Mouse (Mus musculus) midbrain, embryonic 16.5 days (tissue): ENCODE results near the gene Ppp5c. TPM values are rescaled to one million over a fixed set of nuclear protein-coding genes. Genes with fewer than 3 reads are reported as not detected.

ENCODE experiments used
- ATAC-seq: fragments of 200-750 bp; cut with Nextera tagmentation; 2 replicates; pipeline ENCODE4 v1.8.0; 2017; ENCODE audit warnings: moderate TSS enrichment
- H3K27ac ChIP-seq: fragments of 300-500 bp; sonication (generic); 2 replicates; pipeline ENCODE4 v1.5.1; 2014; ENCODE audit warnings: mild to moderate bottlenecking, low read length, mixed read lengths
- H3K27me3 ChIP-seq: fragments of 300-500 bp; sonication (generic); 2 replicates; pipeline ENCODE4 v1.6.1; 2014; ENCODE audit warnings: low read depth, low read length, mixed read lengths; ENCODE audit not compliant: control insufficient read depth, insufficient read depth
- H3K36me3 ChIP-seq: fragments of 300-500 bp; sonication (generic); 2 replicates; pipeline ENCODE4 v1.6.1; 2014; ENCODE audit warnings: mild to moderate bottlenecking, low read length, moderate library complexity, mixed read lengths; ENCODE audit not compliant: control insufficient read depth, insufficient read depth
- H3K4me1 ChIP-seq: fragments of 300-500 bp; sonication (generic); 2 replicates; pipeline ENCODE4 v1.6.1; 2014; ENCODE audit warnings: mild to moderate bottlenecking, low read length, mixed read lengths; ENCODE audit not compliant: control insufficient read depth, insufficient read depth
- H3K4me2 ChIP-seq: fragments of 300-500 bp; sonication (generic); 2 replicates; pipeline ENCODE4 v1.6.1; 2014; ENCODE audit warnings: mild to moderate bottlenecking, low read length, mixed read lengths
- H3K4me3 ChIP-seq: fragments of 300-500 bp; sonication (generic); 2 replicates; pipeline ENCODE4 v1.5.1; 2014; ENCODE audit warnings: low read depth, mild to moderate bottlenecking, low read length, moderate library complexity, mixed read lengths
- H3K9ac ChIP-seq: fragments of 300-500 bp; sonication (generic); 2 replicates; pipeline ENCODE4 v1.6.1; 2014; ENCODE audit warnings: low read depth, low read length, mixed read lengths
- H3K9me3 ChIP-seq: fragments of 300-500 bp; sonication (generic); replicated peaks from 2 replicates; pipeline ENCODE4 v1.6.1; 2014; ENCODE audit warnings: mild to moderate bottlenecking, low read length, mixed read lengths; ENCODE audit not compliant: control insufficient read depth, poor library complexity, severe bottlenecking
- WGBS: fragments of 180-500 bp; shearing (Covaris S2); extraction: QIAGEN DNeasy Blood & Tissue Kit; methylation state at CpG from one replicate; pipeline ENCODE4 v1.1.7; 2014; 5-methylcytosine and 5-hydroxymethylcytosine counted together
- polyA plus RNA-seq: library from polyadenylated mRNA; unstranded; fragments of >200 nt; fragmentation: Nextera tagmentation; extraction: Ambion mirVana; gene quantifications from 2 replicates; pipeline ENCODE4 v1.2.1, GENCODE M21; 2015

Gene Ppp5c
- polyA plus RNA-seq, 1 experiment from 2014 or later: 127 TPM

- Histone ChIP-seq H3K27me3 (no peaks in the 10 kb centered on the region), H3K27ac (no peak overlapping the region), H3K4me1 (no peaks in the 10 kb centered on the region; the same call in 1 of the 2 replicates), H3K9ac (no peak overlapping the region), H3K4me2 (no peak overlapping the region), H3K4me3 (no peak overlapping the region), H3K36me3 (no peaks in the 10 kb centered on the region), H3K9me3 (no peaks in the 10 kb centered on the region)
- WGBS: 82% methylated on average over 5 of the region's 5 CpGs
- no peak for ATAC-seq
These were observed 19.4 kb upstream of the Ppp5c start for GRCm38 (mm10) chr7:17047041-17047682.

- ATAC-seq: no peak
- H3K36me3 ChIP-seq: no peaks in the 10 kb centered on the region
- no peak overlapping the region for H3K4me2 ChIP-seq
- WGBS: 37% methylated on average over 1 of the region's 1 CpGs
- no peak overlapping the region for H3K4me3 ChIP-seq
- H3K27ac ChIP-seq: no peak overlapping the region
- H3K9me3 ChIP-seq: no peaks in the 10 kb centered on the region
- no peaks in the 10 kb centered on the region for H3K4me1 ChIP-seq
- no peaks in the 10 kb centered on the region for H3K27me3 ChIP-seq
- no peak overlapping the region for H3K9ac ChIP-seq
These were observed 18.0 kb upstream of the Ppp5c start for GRCm38 (mm10) chr7:17045743-17046142.

GRCm38 (mm10) chr7:17039373-17039772, 11.6 kb upstream of the Ppp5c start:
- no peak overlapping the region for H3K9ac ChIP-seq
- H3K27me3 ChIP-seq: no peaks in the 10 kb centered on the region
- 93% methylated on average over 7 of the region's 7 CpGs for WGBS
- no peak overlapping the region for H3K4me3 ChIP-seq
- no peaks in the 10 kb centered on the region for H3K36me3 ChIP-seq
- no peaks in the 10 kb centered on the region for H3K4me1 ChIP-seq
- H3K27ac ChIP-seq: no peak overlapping the region
- no peak overlapping the region for H3K4me2 ChIP-seq
- H3K9me3 ChIP-seq: no peaks in the 10 kb centered on the region
- no peak for ATAC-seq

- Histone ChIP-seq H3K4me2 (no peak overlapping the region), H3K36me3 (no peaks in the 10 kb centered on the region), H3K9ac (no peak overlapping the region), H3K4me3 (no peak overlapping the region), H3K9me3 (no peaks in the 10 kb centered on the region), H3K4me1 (no peaks in the 10 kb centered on the region), H3K27ac (no peak overlapping the region), H3K27me3 (no peaks in the 10 kb centered on the region)
- WGBS: 21% methylated on average over 9 of the region's 9 CpGs
- ATAC-seq: peak; percentile 70
These were observed 10.4 kb upstream of the Ppp5c start for GRCm38 (mm10) chr7:17038018-17038695.

GRCm38 (mm10) chr7:17030239-17030638, 2.5 kb upstream of the Ppp5c start:
- H3K4me1 ChIP-seq: peaks cover 18% of the 10 kb centered on the region
- WGBS: 86% methylated on average over 7 of the region's 7 CpGs

GRCm38 (mm10) chr7:17028923-17029322, 1.2 kb upstream of the Ppp5c start:
- Histone ChIP-seq H3K4me3 (no peak overlapping the region), H3K9me3 (no peaks in the 10 kb centered on the region), H3K9ac (no peak overlapping the region), H3K4me1 (peaks cover 18% of the 10 kb centered on the region), H3K36me3 (no peaks in the 10 kb centered on the region), H3K27ac (no peak overlapping the region), H3K4me2 (no peak overlapping the region), H3K27me3 (no peaks in the 10 kb centered on the region)
- 86% methylated on average over 7 of the region's 7 CpGs for WGBS
- ATAC-seq: no peak

More at GRCm38 (mm10) chr7:17030239-17030638, 2.5 kb upstream of the Ppp5c start:
- H3K27ac ChIP-seq: no peak overlapping the region
- H3K9ac ChIP-seq: no peak overlapping the region
- no peaks in the 10 kb centered on the region for H3K9me3 ChIP-seq
- H3K4me2 ChIP-seq: no peak overlapping the region
- no peak overlapping the region for H3K4me3 ChIP-seq
- ATAC-seq: no peak
- H3K27me3 ChIP-seq: no peaks in the 10 kb centered on the region
- H3K36me3 ChIP-seq: no peaks in the 10 kb centered on the region

GRCm38 (mm10) chr7:17026710-17027587, 775 bp downstream of the Ppp5c start:
- 8% methylated on average over 24 of the region's 24 CpGs for WGBS
- H3K9ac ChIP-seq: peak overlapping the region; percentile 94
- H3K36me3 ChIP-seq: peaks cover 7% of the 10 kb centered on the region

GRCm38 (mm10) chr7:17025896-17026622, 1.7 kb downstream of the Ppp5c start:
- peak overlapping the region; percentile 94; the same call in 1 of the 2 replicates for H3K9ac ChIP-seq
- H3K4me2 ChIP-seq: peak overlapping the region; percentile 64
- ATAC-seq: no peak
- peaks cover 18% of the 10 kb centered on the region for H3K4me1 ChIP-seq
- H3K27ac ChIP-seq: no peak overlapping the region
- H3K27me3 ChIP-seq: no peaks in the 10 kb centered on the region
- WGBS: 76% methylated on average over 9 of the region's 9 CpGs
- H3K4me3 ChIP-seq: peak overlapping the region; percentile 82
- no peaks in the 10 kb centered on the region for H3K9me3 ChIP-seq
- peaks cover 16% of the 10 kb centered on the region for H3K36me3 ChIP-seq

More at GRCm38 (mm10) chr7:17026710-17027587, 775 bp downstream of the Ppp5c start:
- peak overlapping the region; percentile 64 for H3K4me2 ChIP-seq
- peak overlapping the region; percentile 79 for H3K27ac ChIP-seq
- no peaks in the 10 kb centered on the region for H3K27me3 ChIP-seq
- no peaks in the 10 kb centered on the region for H3K9me3 ChIP-seq
- peak; percentile 66 for ATAC-seq
- H3K4me1 ChIP-seq: peaks cover 18% of the 10 kb centered on the region
- peak overlapping the region; percentile 82 for H3K4me3 ChIP-seq
